Mouse (Mus musculus) CH12.LX (cell line): Measurements from ENCODE around the gene Fadd. TPM values are rescaled to one million over a fixed set of nuclear protein-coding genes. Genes with fewer than 3 reads are reported as not detected.

Source experiments
- DNase-seq: peaks from one replicate; pipeline ENCODE4 v3.0.0-alpha.2; 2013; ENCODE audit errors: extremely low read depth
- H3K27ac ChIP-seq: 2 replicates; pipeline ENCODE4 v1.5.1; 2012; ENCODE audit warnings: low read depth, mild to moderate bottlenecking, control low read depth, moderate library complexity; ENCODE audit not compliant: insufficient read depth
- H3K27me3 ChIP-seq: replicated peaks from 2 replicates; pipeline ENCODE3; 2012; ENCODE audit warnings: inconsistent platforms
- H3K36me3 ChIP-seq, 2 experiments: replicated peaks in 1 of 2; 2 replicates each; pipeline versions ENCODE3 to v1.6.1; 2012; ENCODE audit warnings: inconsistent platforms in 1 of 2, low read length in 1 of 2, mild to moderate bottlenecking in 1 of 2, mixed read lengths in 1 of 2, moderate library complexity in 1 of 2; ENCODE audit not compliant: control insufficient read depth in 1 of 2, insufficient read depth in 1 of 2
- H3K4me1 ChIP-seq, 2 experiments: 2 replicates each; pipeline ENCODE4 v1.6.1; 2012; ENCODE audit warnings: inconsistent platforms in 1 of 2, moderate library complexity in 1 of 2; ENCODE audit not compliant: insufficient read depth in 2 of 2, control insufficient read depth in 1 of 2
- H3K4me2 ChIP-seq: 2 replicates; pipeline ENCODE4 v1.6.1; 2012; ENCODE audit warnings: low read depth, mild to moderate bottlenecking, control low read depth; ENCODE audit not compliant: poor library complexity, insufficient read depth, severe bottlenecking
- H3K4me3 ChIP-seq, 3 experiments: fragments of 150-350 bp in 1 of 3; sonication (generic) in 1 of 3; replicated peaks in 1 of 3; 2 replicates each; pipeline versions ENCODE3 to v1.5.1; 2011 to 2012; ENCODE audit warnings: low read depth in 2 of 3, low read length in 2 of 3, mild to moderate bottlenecking in 2 of 3, moderate library complexity in 2 of 3, control low read depth in 1 of 3, improper control_type of control experiment in 1 of 3, inconsistent platforms in 1 of 3, mixed read lengths in 1 of 3; ENCODE audit not compliant: poor library complexity in 1 of 3
- H3K79me2 ChIP-seq: replicated peaks from 2 replicates; pipeline ENCODE4 v1.6.1; 2012; ENCODE audit warnings: mild to moderate bottlenecking, moderate library complexity; ENCODE audit not compliant: control insufficient read depth, poor library complexity, insufficient read depth, severe bottlenecking; ENCODE audit errors: extremely low read depth
- H3K9ac ChIP-seq: 2 replicates; pipeline ENCODE4 v1.6.1; 2012; ENCODE audit warnings: low read depth, mild to moderate bottlenecking, control low read depth, moderate library complexity; ENCODE audit not compliant: insufficient read depth
- H3K9me3 ChIP-seq: replicated peaks from 2 replicates; pipeline ENCODE3; 2012; ENCODE audit warnings: low read length, inconsistent platforms, mixed read lengths
- BHLHE40 ChIP-seq: IDR thresholded peaks from 2 replicates; pipeline ENCODE4 v1.6.1; 2011; ENCODE audit warnings: mild to moderate bottlenecking, low read depth, low read length, improper control_type of control experiment
- CHD1 ChIP-seq: IDR thresholded peaks from 2 replicates; pipeline ENCODE4 v1.6.1; 2012; ENCODE audit warnings: low read depth, low read length, improper control_type of control experiment, inconsistent platforms
- CTCF ChIP-seq, 2 experiments: IDR thresholded peaks in 1 of 2; conservative IDR thresholded peaks in 1 of 2; 2 replicates each; pipeline ENCODE4 v1.5.1; 2011 to 2012; ENCODE audit warnings: low read depth in 2 of 2, low read length in 2 of 2, improper control_type of control experiment in 1 of 2, inconsistent platforms in 1 of 2, mild to moderate bottlenecking in 1 of 2, moderate library complexity in 1 of 2
- EP300 ChIP-seq: IDR thresholded peaks from 2 replicates; pipeline ENCODE4 v1.6.1; 2011; ENCODE audit warnings: low read length, improper control_type of control experiment
- ETS1 ChIP-seq: conservative IDR thresholded peaks from 2 replicates; pipeline ENCODE4 v1.6.1; 2012; ENCODE audit warnings: low read depth, mild to moderate bottlenecking, inconsistent platforms, low read length, improper control_type of control experiment, moderate library complexity
- GABPA ChIP-seq: IDR thresholded peaks from 2 replicates; pipeline ENCODE4 v1.6.1; 2012; ENCODE audit warnings: low read depth, low read length, improper control_type of control experiment, inconsistent platforms; ENCODE audit not compliant: insufficient replicate concordance
- HCFC1 ChIP-seq: IDR thresholded peaks from 2 replicates; pipeline ENCODE4 v1.6.1; 2012; ENCODE audit warnings: low read depth, mild to moderate bottlenecking, inconsistent platforms, low read length, improper control_type of control experiment
- JUN ChIP-seq: IDR thresholded peaks from 2 replicates; pipeline ENCODE4 v1.6.1; 2011; ENCODE audit warnings: low read depth, mild to moderate bottlenecking, low read length, improper control_type of control experiment, moderate library complexity; ENCODE audit not compliant: insufficient read depth
- JUND ChIP-seq: conservative IDR thresholded peaks from 2 replicates; pipeline ENCODE4 v1.6.1; 2011; ENCODE audit warnings: low read depth, low read length, improper control_type of control experiment
- KAT2A ChIP-seq: IDR thresholded peaks from 2 replicates; pipeline ENCODE4 v1.6.1; 2012; ENCODE audit warnings: low read length, improper control_type of control experiment, inconsistent platforms; ENCODE audit not compliant: insufficient replicate concordance
- MAFK ChIP-seq: IDR thresholded peaks from 2 replicates; pipeline ENCODE4 v1.6.1; 2011; ENCODE audit warnings: low read length, improper control_type of control experiment; ENCODE audit not compliant: insufficient replicate concordance
- MAX ChIP-seq: IDR thresholded peaks from 2 replicates; pipeline ENCODE4 v1.6.1; 2011; ENCODE audit warnings: low read length, improper control_type of control experiment
- MXI1 ChIP-seq: IDR thresholded peaks from 2 replicates; pipeline ENCODE4 v1.6.1; 2011; ENCODE audit warnings: mild to moderate bottlenecking, low read depth, low read length, improper control_type of control experiment
- NELFE ChIP-seq: IDR thresholded peaks from 2 replicates; pipeline ENCODE4 v1.6.1; 2011; ENCODE audit warnings: low read depth, low read length, improper control_type of control experiment
- PAX5 ChIP-seq: IDR thresholded peaks from 2 replicates; pipeline ENCODE4 v1.6.1; 2012; ENCODE audit warnings: low read length, inconsistent platforms, mixed read lengths
- POLR2A ChIP-seq: IDR thresholded peaks from 2 replicates; pipeline ENCODE4 v1.6.1; 2011; ENCODE audit warnings: low read depth, mild to moderate bottlenecking, improper control_type of control experiment, low read length
- POLR2AphosphoS2 ChIP-seq: IDR thresholded peaks from 2 replicates; pipeline ENCODE4 v1.6.1; 2011; ENCODE audit warnings: low read depth, low read length, improper control_type of control experiment
- RAD21 ChIP-seq: IDR thresholded peaks from 2 replicates; pipeline ENCODE4 v1.6.1; 2011; ENCODE audit warnings: low read depth, mild to moderate bottlenecking, low read length, improper control_type of control experiment, moderate library complexity
- SIN3A ChIP-seq: IDR thresholded peaks from 2 replicates; pipeline ENCODE4 v1.6.1; 2012; ENCODE audit warnings: low read length, improper control_type of control experiment, inconsistent platforms
- SMC3 ChIP-seq: IDR thresholded peaks from 2 replicates; pipeline ENCODE4 v1.6.1; 2011; ENCODE audit warnings: low read depth, low read length, improper control_type of control experiment
- TBP ChIP-seq: conservative IDR thresholded peaks from 2 replicates; pipeline ENCODE4 v1.6.1; 2011; ENCODE audit warnings: low read depth, low read length, improper control_type of control experiment
- TCF12 ChIP-seq: IDR thresholded peaks from 2 replicates; pipeline ENCODE4 v1.6.1; 2014; ENCODE audit warnings: low read depth, mild to moderate bottlenecking, inconsistent platforms, low read length, improper control_type of control experiment
- UBTF ChIP-seq: IDR thresholded peaks from 2 replicates; pipeline ENCODE4 v1.6.1; 2012; ENCODE audit warnings: low read depth, mild to moderate bottlenecking, inconsistent platforms, low read length, improper control_type of control experiment, moderate library complexity
- USF1 ChIP-seq: IDR thresholded peaks from 2 replicates; pipeline ENCODE4 v1.6.1; 2014; ENCODE audit warnings: low read depth, mild to moderate bottlenecking, inconsistent platforms, low read length, improper control_type of control experiment
- ZC3H11A ChIP-seq: IDR thresholded peaks from 2 replicates; pipeline ENCODE4 v1.6.1; 2012; ENCODE audit warnings: low read depth, mild to moderate bottlenecking, inconsistent platforms, low read length, improper control_type of control experiment
- ZMIZ1 ChIP-seq: IDR thresholded peaks from 2 replicates; pipeline ENCODE4 v1.6.1; 2012; ENCODE audit warnings: low read depth, mild to moderate bottlenecking, inconsistent platforms, low read length, improper control_type of control experiment
- dilution Hi-C: fragments of 300-500 bp; cut with MboI; formaldehyde crosslinking; loops from 2 replicates; pipeline ENCODE4 v1.14.3; 2020; ENCODE audit warnings: low sequenced_read_pairs; ENCODE audit not compliant: extremely low pct_unique_long_range_greater_than_20kb, extremely low pct_ligation_motif_present
- in situ Hi-C: fragments of 300-500 bp; cut with MboI; formaldehyde crosslinking; loops from 3 replicates; pipeline ENCODE4 v1.14.3; 2019; ENCODE audit warnings: low sequenced_read_pairs, low pct_ligation_motif_present, low pct_unique_long_range_greater_than_20kb, mixed read lengths
- polyA plus RNA-seq: library from polyadenylated mRNA; unstranded; fragments of >175 nt; gene quantifications from 2 replicates; pipeline ENCODE4 v1.2.1, GENCODE M21; 2012; ENCODE audit warnings: low read depth; ENCODE audit not compliant: insufficient read length
- total RNA-seq, 2 experiments: library from RNA; depleted of rRNA; stranded (reverse); fragments of 300-350 nt in 1 of 2; fragments of >200 nt in 1 of 2; gene quantifications; 2 replicates each; pipeline ENCODE4 v1.2.3; 2012 to 2014

Gene Fadd
- total and polyA plus RNA-seq, 3 experiments = 2.9 to 7.0 (median 4.5) TPM

DNA sequence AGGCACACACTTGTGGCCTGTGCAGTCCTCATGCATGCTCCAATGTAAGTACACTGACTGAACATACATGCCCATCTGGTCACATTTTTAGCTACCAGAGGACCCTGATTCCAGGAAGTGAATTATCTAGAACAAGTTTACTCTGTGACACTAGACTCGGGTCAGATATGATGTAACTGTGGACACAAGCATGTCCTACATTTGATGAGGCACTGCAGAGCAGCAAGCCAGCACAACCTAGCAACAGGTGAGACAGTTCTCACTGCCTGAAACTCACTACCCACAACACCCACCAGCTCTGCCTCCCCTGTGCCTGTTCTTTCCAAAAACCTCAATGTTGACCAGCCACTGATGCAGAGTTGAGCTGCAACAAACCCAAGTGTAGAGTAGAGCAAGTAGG is 31.5 kb downstream of the Fadd start:
- no peak overlapping the region for H3K4me3 ChIP-seq
- H3K4me2 ChIP-seq = no peak overlapping the region
- H3K9ac ChIP-seq = no peak overlapping the region
- peaks cover 22% of the 10 kb centered on the region for H3K79me2 ChIP-seq
- DNase-seq = no peak
- TF ChIP-seq TCF12 (no peak), TBP (no peak), KAT2A (no peak)
- no peaks in the 10 kb centered on the region for H3K9me3 ChIP-seq
- dilution Hi-C loops (no loop called here), in situ Hi-C loops (no loop called here)
- H3K27ac ChIP-seq = no peak overlapping the region
- H3K4me1 ChIP-seq = peaks cover 11 to 33% of the 10 kb centered on the region in 2 experiments
- H3K27me3 ChIP-seq = peaks cover 16% of the 10 kb centered on the region
- H3K36me3 ChIP-seq = peaks cover 22 to 48% of the 10 kb centered on the region in 2 experiments

- H3K4me3 ChIP-seq = no peak overlapping the region
- no peak overlapping the region for H3K9ac ChIP-seq
- H3K27ac ChIP-seq = no peak overlapping the region
- H3K9me3 ChIP-seq = no peaks in the 10 kb centered on the region
- peaks cover 26% of the 10 kb centered on the region for H3K79me2 ChIP-seq
- H3K27me3 ChIP-seq = peaks cover 8% of the 10 kb centered on the region
- no peak overlapping the region for H3K4me2 ChIP-seq
- peaks cover 22 to 56% of the 10 kb centered on the region in 2 experiments for H3K36me3 ChIP-seq
- TF ChIP-seq MAX (no peak), SIN3A (no peak), CTCF (conservative IDR thresholded peaks at IDR 0.05 in 1 of 2, IDR thresholded peaks at IDR 0.05 in 1 of 2; ENCODE audit: low read depth in 2 of 2, low read length in 2 of 2) (peak in 1 of 2 experiments; percentile 44; a peak in 2 of 4 replicates), EP300 (no peak), POLR2AphosphoS2 (no peak), ZC3H11A (no peak), POLR2A (no peak), ZMIZ1 (no peak), NELFE (no peak), TBP (no peak), CHD1 (no peak), GABPA (no peak), BHLHE40 (no peak), MAFK (no peak), RAD21 (peak; percentile 23), JUND (no peak), HCFC1 (no peak), USF1 (no peak), UBTF (no peak), MXI1 (no peak), ETS1 (no peak), JUN (no peak), SMC3 (peak; percentile 25), PAX5 (no peak)
- no peak for DNase-seq
- H3K4me1 ChIP-seq = peaks cover 11 to 36% of the 10 kb centered on the region in 2 experiments
- in situ Hi-C loops (no loop called here), dilution Hi-C loops (no loop called here)
These were observed 32.2 kb downstream of the Fadd start for GRCm38 (mm10) chr7:144549904-144550566.
